ENCODE assay signal across 40 mouse cellular contexts in genomic region chr14:50360480-50360879, GRCm38 (mm10). TPM values are rescaled to one million over a fixed set of nuclear protein-coding genes. Genes with fewer than 3 reads are reported as not detected.
"Had no signal": no experiment of that assay in that cellular context is flagged by ENCODE, and none has a peak within 500 bp of the region (broad histone marks: within the 10 kb centered on the region; RNA-seq: fewer than 3 reads in every experiment).

No protein-coding gene starts in this region.

- DNase-seq: cerebellum, adult 2 months; cerebellum, adult 8-10 months; cerebellum, adult 9-10 months; cerebellum, adult 9-11 months; cerebellum, postnatal 10 days; cerebellum, postnatal 14 days; cerebellum, postnatal 25 days; cerebellum, postnatal 36 days; embryo, embryonic 11 days; forebrain, postnatal 0 days; gastrocnemius, adult 2 months; gastrocnemius, postnatal 10 days; gastrocnemius, postnatal 14 days; gastrocnemius, postnatal 25 days; gastrocnemius, postnatal 36 days; heart, adult 11 months; heart, adult 18-20 months; heart, adult 2 months had no signal

- H3K9ac ChIP-seq: embryonic facial prominence, embryonic 12.5 days; embryonic facial prominence, embryonic 13.5 days; embryonic facial prominence, embryonic 15.5 days; forebrain, embryonic 12.5 days; forebrain, embryonic 13.5 days; forebrain, embryonic 15.5 days; forebrain, postnatal 0 days had no signal

- H3K4me2 ChIP-seq: embryonic facial prominence, embryonic 12.5 days; embryonic facial prominence, embryonic 13.5 days; embryonic facial prominence, embryonic 15.5 days; forebrain, embryonic 12.5 days; forebrain, embryonic 13.5 days; forebrain, embryonic 15.5 days had no signal

- H3K4me3 ChIP-seq: embryonic facial prominence, embryonic 10.5 days; embryonic facial prominence, embryonic 12.5 days; embryonic facial prominence, embryonic 13.5 days; embryonic facial prominence, embryonic 15.5 days; erythroblast, embryonic 14.5 days; forebrain, embryonic 10.5 days; forebrain, embryonic 12.5 days; forebrain, embryonic 13.5 days; forebrain, embryonic 15.5 days; gastrocnemius, adult 2 months; heart, adult 2 months had no signal

- H3K27me3 ChIP-seq: embryonic facial prominence, embryonic 12.5 days; embryonic facial prominence, embryonic 13.5 days; embryonic facial prominence, embryonic 15.5 days; forebrain, embryonic 12.5 days; forebrain, embryonic 13.5 days; forebrain, embryonic 15.5 days had no signal

- H3K27ac ChIP-seq: embryonic facial prominence, embryonic 10.5 days; embryonic facial prominence, embryonic 12.5 days; embryonic facial prominence, embryonic 13.5 days; embryonic facial prominence, embryonic 15.5 days; forebrain, embryonic 10.5 days; forebrain, embryonic 12.5 days; forebrain, embryonic 13.5 days; forebrain, embryonic 15.5 days; gastrocnemius, adult 2 months; heart, adult 2 months had no signal

- H3K36me3 ChIP-seq: embryonic facial prominence, embryonic 10.5 days; embryonic facial prominence, embryonic 12.5 days; embryonic facial prominence, embryonic 13.5 days; embryonic facial prominence, embryonic 15.5 days; forebrain, embryonic 10.5 days; forebrain, embryonic 12.5 days; forebrain, embryonic 15.5 days had no signal

- ATAC-seq: forebrain, embryonic 13.5 days; forebrain, embryonic 14.5 days; forebrain, embryonic 15.5 days; forebrain, embryonic 16.5 days; forebrain, postnatal 0 days had no signal

- H3K4me1 ChIP-seq: embryonic facial prominence, embryonic 10.5 days; embryonic facial prominence, embryonic 12.5 days; embryonic facial prominence, embryonic 13.5 days; embryonic facial prominence, embryonic 15.5 days; forebrain, embryonic 10.5 days; forebrain, embryonic 12.5 days; forebrain, embryonic 13.5 days; forebrain, embryonic 15.5 days had no signal

- H3K9me3 ChIP-seq: embryonic facial prominence, embryonic 12.5 days; embryonic facial prominence, embryonic 15.5 days; forebrain, embryonic 10.5 days; forebrain, embryonic 12.5 days; forebrain, embryonic 15.5 days had no signal

RNA-seq across cellular contexts. Expression of gene Tlr11, which starts 2.8 kb away (rescaled TPM):
- total RNA-seq: common myeloid progenitor, adult 5-6 weeks; forebrain, postnatal 0 days; gastrocnemius, adult 18-20 months; gastrocnemius, adult 2 months; gastrocnemius, postnatal 10 days; gastrocnemius, postnatal 14 days; gastrocnemius, postnatal 25 days; gastrocnemius, postnatal 4 days; granulocyte monocyte progenitor cell, adult 5-6 weeks had no signal
- polyA plus RNA-seq: cerebellum, adult 2 months; cortical plate, adult 2 months; embryonic facial prominence, embryonic 10.5 days; embryonic facial prominence, embryonic 11.5 days; embryonic facial prominence, embryonic 12.5 days; embryonic facial prominence, embryonic 14.5 days; embryonic facial prominence, embryonic 15.5 days; erythroblast, embryonic 14.5 days; forebrain, embryonic 10.5 days; forebrain, embryonic 11.5 days; forebrain, embryonic 12.5 days; forebrain, embryonic 13.5 days; forebrain, embryonic 14.5 days; forebrain, embryonic 15.5 days; forebrain, embryonic 16.5 days; forebrain, postnatal 0 days; frontal cortex, adult 2 months had no signal

RNA-seq across cellular contexts. Expression of gene Olfr735, which starts 11.8 kb away (rescaled TPM):
- total RNA-seq: common myeloid progenitor, adult 5-6 weeks; forebrain, postnatal 0 days; gastrocnemius, adult 18-20 months; gastrocnemius, adult 2 months; gastrocnemius, adult 8-10 months; gastrocnemius, postnatal 10 days; gastrocnemius, postnatal 14 days; gastrocnemius, postnatal 25 days; gastrocnemius, postnatal 36 days; gastrocnemius, postnatal 4 days; granulocyte monocyte progenitor cell, adult 5-6 weeks; heart, adult 18-20 months; heart, adult 2 months had no signal
- polyA plus RNA-seq: cerebellum, adult 2 months; cortical plate, adult 2 months; embryonic facial prominence, embryonic 10.5 days; embryonic facial prominence, embryonic 11.5 days; embryonic facial prominence, embryonic 12.5 days; embryonic facial prominence, embryonic 13.5 days; embryonic facial prominence, embryonic 14.5 days; embryonic facial prominence, embryonic 15.5 days; erythroblast, embryonic 14.5 days; forebrain, embryonic 10.5 days; forebrain, embryonic 11.5 days; forebrain, embryonic 12.5 days; forebrain, embryonic 13.5 days; forebrain, embryonic 14.5 days; forebrain, embryonic 15.5 days; forebrain, embryonic 16.5 days; forebrain, postnatal 0 days; frontal cortex, adult 2 months; heart, adult 2 months had no signal

RNA-seq across cellular contexts. Expression of gene Olfr736, which starts 20.5 kb away (rescaled TPM):
- total RNA-seq: common myeloid progenitor, adult 5-6 weeks; forebrain, postnatal 0 days; gastrocnemius, adult 18-20 months; gastrocnemius, adult 2 months; gastrocnemius, adult 8-10 months; gastrocnemius, postnatal 10 days; gastrocnemius, postnatal 14 days; gastrocnemius, postnatal 25 days; gastrocnemius, postnatal 36 days; gastrocnemius, postnatal 4 days; granulocyte monocyte progenitor cell, adult 5-6 weeks; heart, adult 18-20 months; heart, adult 2 months had no signal
- polyA plus RNA-seq: cerebellum, adult 2 months; cortical plate, adult 2 months; embryonic facial prominence, embryonic 10.5 days; embryonic facial prominence, embryonic 11.5 days; embryonic facial prominence, embryonic 14.5 days; forebrain, embryonic 10.5 days; forebrain, embryonic 11.5 days; forebrain, embryonic 12.5 days; forebrain, embryonic 13.5 days; forebrain, embryonic 14.5 days; forebrain, embryonic 15.5 days; forebrain, embryonic 16.5 days; forebrain, postnatal 0 days; frontal cortex, adult 2 months; gonadal fat pad, adult 2 months; heart, adult 2 months had no signal

RNA-seq across cellular contexts. Expression of gene Olfr734, which starts 33.9 kb away (rescaled TPM):
- total RNA-seq: common myeloid progenitor, adult 5-6 weeks; forebrain, postnatal 0 days; gastrocnemius, adult 18-20 months; gastrocnemius, adult 2 months; gastrocnemius, adult 8-10 months; gastrocnemius, postnatal 10 days; gastrocnemius, postnatal 14 days; gastrocnemius, postnatal 25 days; gastrocnemius, postnatal 36 days; gastrocnemius, postnatal 4 days; granulocyte monocyte progenitor cell, adult 5-6 weeks; heart, adult 18-20 months; heart, adult 2 months had no signal
- polyA plus RNA-seq: cerebellum, adult 2 months; cortical plate, adult 2 months; embryonic facial prominence, embryonic 10.5 days; embryonic facial prominence, embryonic 11.5 days; embryonic facial prominence, embryonic 12.5 days; embryonic facial prominence, embryonic 13.5 days; embryonic facial prominence, embryonic 14.5 days; embryonic facial prominence, embryonic 15.5 days; erythroblast, embryonic 14.5 days; forebrain, embryonic 10.5 days; forebrain, embryonic 11.5 days; forebrain, embryonic 12.5 days; forebrain, embryonic 13.5 days; forebrain, embryonic 14.5 days; forebrain, embryonic 15.5 days; forebrain, embryonic 16.5 days; forebrain, postnatal 0 days; frontal cortex, adult 2 months; gonadal fat pad, adult 2 months; heart, adult 2 months had no signal

RNA-seq across cellular contexts. Expression of gene Olfr738, which starts 46.9 kb away (rescaled TPM):
- total RNA-seq: common myeloid progenitor, adult 5-6 weeks; forebrain, postnatal 0 days; gastrocnemius, adult 18-20 months; gastrocnemius, adult 2 months; gastrocnemius, adult 8-10 months; gastrocnemius, postnatal 10 days; gastrocnemius, postnatal 14 days; gastrocnemius, postnatal 25 days; gastrocnemius, postnatal 36 days; gastrocnemius, postnatal 4 days; granulocyte monocyte progenitor cell, adult 5-6 weeks; heart, adult 18-20 months; heart, adult 2 months had no signal
- polyA plus RNA-seq: cerebellum, adult 2 months; cortical plate, adult 2 months; embryonic facial prominence, embryonic 10.5 days; embryonic facial prominence, embryonic 11.5 days; embryonic facial prominence, embryonic 12.5 days; embryonic facial prominence, embryonic 13.5 days; embryonic facial prominence, embryonic 14.5 days; forebrain, embryonic 10.5 days; forebrain, embryonic 11.5 days; forebrain, embryonic 12.5 days; forebrain, embryonic 13.5 days; forebrain, embryonic 14.5 days; forebrain, embryonic 15.5 days; forebrain, embryonic 16.5 days; forebrain, postnatal 0 days; frontal cortex, adult 2 months; gonadal fat pad, adult 2 months; heart, adult 2 months had no signal
